Mouse (Mus musculus): Measurements from ENCODE around the gene Mllt3. TPM values are rescaled to one million over a fixed set of nuclear protein-coding genes. Genes with fewer than 3 reads are reported as not detected.

The Mllt3 gene
- total and polyA plus RNA-seq, 3 experiments = 15.4 to 75.3 TPM; not detected in 1

DNA sequence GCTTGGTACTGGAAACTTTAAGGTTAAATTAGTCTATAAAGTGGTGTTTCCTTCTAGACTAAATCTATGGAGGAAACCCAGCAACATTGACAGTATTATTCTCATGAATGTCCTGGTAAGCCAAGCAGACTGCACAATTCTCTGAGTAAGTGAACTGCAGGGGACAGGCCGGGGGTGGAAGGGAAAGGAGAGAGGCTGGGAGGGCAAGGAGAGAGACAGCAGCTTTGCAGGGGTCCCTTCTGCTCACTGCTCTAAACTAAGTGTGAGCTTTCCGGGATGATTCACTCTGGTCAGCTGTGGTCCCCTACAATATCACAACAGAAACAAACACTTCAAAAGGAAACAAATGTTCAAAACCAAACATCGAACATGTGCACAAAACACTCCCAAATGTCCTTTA lies 228.6 kb downstream of the Mllt3 start:
- H3K36me3 ChIP-seq (ENCODE audit: control insufficient read depth in 1 of 2, insufficient read depth in 2 of 2, low read length in 2 of 2) = peaks cover 0 to 56% of the 10 kb centered on the region in 2 experiments; a peak in 2 of 4 replicates
- H3K4me3 ChIP-seq (ENCODE audit: control insufficient read depth in 1 of 2, insufficient read depth in 1 of 2, low read depth in 2 of 2, low read length in 2 of 2) = peak overlapping the region; percentile 42 to 67
- H3K27me3 ChIP-seq (ENCODE audit: control insufficient read depth in 1 of 2, insufficient read depth in 2 of 2, low read length in 2 of 2) = no peaks in the 10 kb centered on the region
- H3K79me2 ChIP-seq (ENCODE audit: control insufficient read depth, insufficient read depth, low read length, poor library complexity) = peaks cover 13% of the 10 kb centered on the region
- TF ChIP-seq UBTF (IDR thresholded peaks at IDR 0.05; ENCODE audit: borderline replicate concordance, insufficient read depth, low read depth, low read length) (no peak), MYC (IDR thresholded peaks at IDR 0.05; ENCODE audit: low read depth, low read length) (no peak), ETS1 (IDR thresholded peaks at IDR 0.05; ENCODE audit: low read depth, low read length) (0 out of 2 replicates have a peak, but pooled peaks have one; percentile 10), MXI1 (IDR thresholded peaks at IDR 0.05; ENCODE audit: low read depth, low read length) (0 out of 2 replicates have a peak, but pooled peaks have one; percentile 15), JUND (IDR thresholded peaks at IDR 0.05; ENCODE audit: low read depth, low read length) (no peak)
- peak overlapping the region; percentile 28 for H3K9ac ChIP-seq (ENCODE audit: control insufficient read depth, low read depth, low read length, poor library complexity, severe bottlenecking)
- H3K27ac ChIP-seq (ENCODE audit: control insufficient read depth, low read depth, low read length) = 0 out of 2 replicates have a peak overlapping the region, but pooled peaks have one; percentile 25
- H3K9me3 ChIP-seq (replicated peaks; ENCODE audit: insufficient read depth, low read length) = no peaks in the 10 kb centered on the region
- peak; percentile 47 for DNase-seq (ENCODE audit: low read depth, low spot score)
- peaks cover 13 to 33% of the 10 kb centered on the region in 2 experiments for H3K4me1 ChIP-seq (ENCODE audit: control insufficient read depth in 1 of 2, insufficient read depth in 2 of 2, low read length in 2 of 2)

DNA sequence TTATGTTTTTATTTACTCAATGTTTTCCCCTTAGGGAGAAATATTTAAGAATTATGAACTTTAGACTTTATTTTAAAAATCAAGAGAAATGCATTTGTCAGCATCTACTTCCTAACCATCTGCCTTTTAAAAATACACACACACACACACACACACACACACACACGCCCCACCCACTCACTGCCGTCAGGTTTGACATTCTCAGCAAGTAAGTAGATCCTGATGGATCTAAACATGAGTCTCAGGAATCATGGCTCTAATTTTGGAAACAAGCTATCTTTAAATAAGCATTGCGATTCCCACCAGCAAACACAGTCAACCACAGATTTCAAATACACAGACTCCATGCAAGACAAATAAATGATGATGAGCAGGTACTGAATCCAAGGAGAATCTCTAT lies 229.9 kb downstream of the Mllt3 start:
- Histone ChIP-seq H3K79me2 (ENCODE audit: control insufficient read depth, insufficient read depth, low read length, poor library complexity) (peaks cover 15% of the 10 kb centered on the region), H3K9me3 (replicated peaks; ENCODE audit: insufficient read depth, low read length) (no peaks in the 10 kb centered on the region), H3K9ac (ENCODE audit: control insufficient read depth, low read depth, low read length, poor library complexity, severe bottlenecking) (no peak overlapping the region), H3K4me1 (ENCODE audit: control insufficient read depth in 1 of 2, insufficient read depth in 2 of 2, low read length in 2 of 2) (peaks cover 13 to 35% of the 10 kb centered on the region in 2 experiments), H3K36me3 (ENCODE audit: control insufficient read depth in 1 of 2, insufficient read depth in 2 of 2, low read length in 2 of 2) (peaks cover 0 to 58% of the 10 kb centered on the region in 2 experiments; a peak in 2 of 4 replicates), H3K27me3 (ENCODE audit: control insufficient read depth in 1 of 2, insufficient read depth in 2 of 2, low read length in 2 of 2) (no peaks in the 10 kb centered on the region), H3K27ac (ENCODE audit: control insufficient read depth, low read depth, low read length) (no peak overlapping the region), H3K4me3 (ENCODE audit: control insufficient read depth in 1 of 2, insufficient read depth in 1 of 2, low read depth in 2 of 2, low read length in 2 of 2) (no peak overlapping the region)
- DNase-seq (ENCODE audit: low read depth, low spot score) = no peak
- no peak for TF ChIP-seq ZNF384 (IDR thresholded peaks at IDR 0.05; ENCODE audit: low read depth, low read length)
- no peak for TF ChIP-seq NRF1 (IDR thresholded peaks at IDR 0.05; ENCODE audit: insufficient read depth, low read depth, low read length, poor library complexity, severe bottlenecking)
- TF ChIP-seq KAT2A (conservative IDR thresholded peaks at IDR 0.05; ENCODE audit: low read depth, low read length) = no peak
- no peak for TF ChIP-seq JUND (IDR thresholded peaks at IDR 0.05; ENCODE audit: low read depth, low read length)
- no peak for TF ChIP-seq POLR2AphosphoS2 (IDR thresholded peaks at IDR 0.05; ENCODE audit: low read length)
- TF ChIP-seq MAX (IDR thresholded peaks at IDR 0.05; ENCODE audit: low read length) = no peak
- no peak for TF ChIP-seq MAFK (IDR thresholded peaks at IDR 0.05; ENCODE audit: borderline replicate concordance, low read depth, low read length)
- no peak for TF ChIP-seq MYC (IDR thresholded peaks at IDR 0.05; ENCODE audit: low read depth, low read length)
- no peak for TF ChIP-seq ZMIZ1 (IDR thresholded peaks at IDR 0.05; ENCODE audit: low read depth, low read length)
- no peak for TF ChIP-seq UBTF (IDR thresholded peaks at IDR 0.05; ENCODE audit: borderline replicate concordance, insufficient read depth, low read depth, low read length)
- no peak for TF ChIP-seq TAL1 (IDR thresholded peaks at IDR 0.05; ENCODE audit: low read length)
- TF ChIP-seq E2F4 (IDR thresholded peaks at IDR 0.05; ENCODE audit: borderline replicate concordance, low read depth, low read length) = no peak
- TF ChIP-seq GATA1 (IDR thresholded peaks at IDR 0.05; ENCODE audit: low read depth, low read length) = no peak
- TF ChIP-seq SMC3 (IDR thresholded peaks at IDR 0.05; ENCODE audit: low read depth, low read length) = no peak
- no peak for TF ChIP-seq GABPA (IDR thresholded peaks at IDR 0.05; ENCODE audit: low read depth, low read length)
- TF ChIP-seq BHLHE40 (IDR thresholded peaks at IDR 0.05; ENCODE audit: borderline replicate concordance, low read depth, low read length) = no peak
- TF ChIP-seq CHD2 (IDR thresholded peaks at IDR 0.05; ENCODE audit: low read length) = no peak
- no peak for TF ChIP-seq ETS1 (IDR thresholded peaks at IDR 0.05; ENCODE audit: low read depth, low read length)

Data from MEL (cell line).